Mouse (Mus musculus) heart, postnatal 14 days (tissue): ENCODE results near the gene Ppp1r15b. TPM values are rescaled to one million over a fixed set of nuclear protein-coding genes. Genes with fewer than 3 reads are reported as not detected.

Source experiments
- DNase-seq, 2 experiments: peaks; one replicate each; pipeline ENCODE4 v3.0.0; 2021 to 2022
- intact Hi-C: fragments of 180-260 bp; cut with DNase I; formaldehyde crosslinking; loops from one replicate; pipeline ENCODE4 v1.15.1; 2025
- total RNA-seq, 2 experiments: library from RNA; stranded (reverse); gene quantifications; 2 replicates each; pipeline ENCODE4 v1.2.3; 2021

Ppp1r15b gene
- total RNA-seq, 2 experiments from 2014 or later = 32.2 to 34.6 TPM

DNA sequence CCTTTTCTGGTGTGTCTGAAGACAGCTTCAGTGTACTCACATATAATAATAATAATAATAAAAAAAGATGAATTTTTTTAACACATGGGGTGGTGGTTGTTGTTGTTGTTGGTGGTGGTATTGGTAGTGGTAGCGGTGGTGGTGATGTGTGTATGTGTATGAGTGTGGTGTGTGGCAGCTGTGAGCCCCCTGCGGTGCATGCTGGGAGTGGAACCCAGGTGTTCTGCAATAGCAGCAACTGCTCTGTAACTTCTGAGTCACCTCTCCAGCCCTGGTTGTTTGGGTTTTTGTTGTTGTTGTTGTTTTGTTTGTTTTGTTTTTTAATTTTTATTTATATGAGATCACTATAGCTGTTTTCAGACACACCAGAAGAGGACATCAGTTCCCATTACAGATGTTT lies 19.6 kb downstream of the Ppp1r15b start:
- intact Hi-C loops = no loop called here
- no peak for DNase-seq

GRCm38 (mm10) chr1:133152213-133152612 lies 21.3 kb downstream of the Ppp1r15b start:
- intact Hi-C loops = no loop called here
- no peak for DNase-seq

DNA sequence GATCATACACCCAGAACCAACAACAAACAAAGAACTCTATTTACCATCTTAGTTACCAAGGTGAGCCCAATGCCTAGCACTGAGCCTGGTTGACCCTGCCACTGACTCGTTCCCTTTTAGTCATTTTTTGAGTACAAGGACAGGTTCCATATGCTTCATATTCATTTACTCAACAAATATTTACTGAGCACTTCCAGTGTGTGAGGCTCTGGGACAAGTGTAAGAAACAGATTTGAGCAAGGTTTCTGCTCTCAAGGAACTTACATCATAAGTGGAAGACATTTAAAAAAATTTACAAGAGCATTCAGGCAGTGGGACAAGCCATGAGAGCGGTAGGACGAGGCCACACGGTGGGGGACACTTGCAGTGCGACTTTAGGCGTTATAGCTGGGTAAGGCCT lies 24.3 kb downstream of the Ppp1r15b start:
- no peak for DNase-seq
- intact Hi-C loops = no loop called here

- DNase-seq = peak in 1 of 2 experiments; percentile 57
- intact Hi-C loops = no loop called here
Observed at GRCm38 (mm10) chr1:133159128-133159564, 28.2 kb downstream of the Ppp1r15b start.

DNA sequence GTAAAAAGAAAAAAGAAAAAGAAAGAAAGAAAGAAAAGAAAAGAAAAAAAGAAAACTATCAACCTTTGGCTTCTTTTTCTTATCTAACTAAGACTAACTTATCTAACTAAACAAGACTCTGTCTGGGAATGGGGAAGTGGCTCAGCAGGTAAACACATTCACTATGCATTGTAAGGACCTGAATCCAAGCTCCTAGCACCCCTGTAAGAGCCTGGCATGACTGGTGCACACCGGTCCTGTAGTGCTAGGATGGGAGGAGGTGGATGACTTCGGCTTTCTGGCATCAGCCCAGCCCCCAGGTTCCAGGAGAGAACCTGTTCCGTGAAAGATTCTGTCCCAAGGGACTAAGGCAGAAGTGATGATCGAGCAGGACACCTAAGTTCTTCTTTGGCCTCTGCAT lies 30.6 kb downstream of the Ppp1r15b start:
- intact Hi-C loops = no loop called here
- no peak for DNase-seq

- intact Hi-C loops = no loop called here
- DNase-seq = no peak
Observed at GRCm38 (mm10) chr1:133162046-133162445, 31.1 kb downstream of the Ppp1r15b start.

- intact Hi-C loops = no loop called here
- DNase-seq = no peak
Observed at GRCm38 (mm10) chr1:133162981-133163380, 32.0 kb downstream of the Ppp1r15b start.

GRCm38 (mm10) chr1:133163820-133164431 lies 33.0 kb downstream of the Ppp1r15b start, which contains the start of gene Plekha6:
TSS of gene Plekha6 (plus strand) at chr1:133164210.
- peak; percentile 40 to 43 for DNase-seq

GRCm38 (mm10) chr1:133164591-133165011 lies 33.7 kb downstream of the Ppp1r15b start:
- intact Hi-C loops = no loop called here
- no peak for DNase-seq

More at GRCm38 (mm10) chr1:133163820-133164431, 33.0 kb downstream of the Ppp1r15b start, which contains the start of gene Plekha6:
- intact Hi-C loops = no loop called here

GRCm38 (mm10) chr1:133165111-133165510 lies 34.2 kb downstream of the Ppp1r15b start:
- intact Hi-C loops = no loop called here
- no peak for DNase-seq

DNA sequence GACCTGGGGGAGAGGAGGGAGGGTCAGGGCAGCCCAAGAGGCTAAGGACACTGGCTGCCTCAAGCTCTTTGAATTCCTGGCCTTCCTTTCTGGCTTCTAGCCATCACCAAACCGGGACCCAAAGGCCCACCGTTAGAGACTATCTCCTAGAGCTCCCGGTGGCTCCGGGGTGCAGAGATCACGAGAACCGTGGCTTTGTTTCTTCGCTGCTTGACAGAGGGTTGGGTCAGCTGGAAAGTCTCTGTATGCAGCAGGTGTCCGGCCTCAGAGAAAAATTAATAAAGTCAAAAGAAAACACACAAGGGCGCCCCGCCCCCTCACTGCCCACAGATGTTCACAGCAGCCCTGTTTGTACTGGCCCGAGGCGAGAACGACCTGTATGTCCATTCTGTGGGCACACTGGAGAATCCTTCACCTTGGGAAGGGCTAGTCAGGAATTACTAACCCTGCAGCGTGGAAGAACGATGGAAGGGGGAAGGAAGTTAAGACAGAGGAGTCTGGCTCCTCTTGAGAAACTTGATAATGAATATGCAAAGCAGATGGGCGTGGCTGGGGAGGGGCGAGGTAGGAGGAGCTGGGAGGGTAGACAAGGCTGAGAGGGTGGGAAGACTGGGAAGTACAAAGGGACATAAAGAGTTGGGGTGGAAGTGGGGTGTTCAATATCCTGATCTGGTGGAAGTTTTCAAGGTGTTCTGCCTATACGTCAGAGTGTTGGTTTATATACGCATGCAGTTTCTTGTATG lies 37.5 kb downstream of the Ppp1r15b start:
- DNase-seq = no peak
- intact Hi-C loops = no loop called here

- intact Hi-C loops = no loop called here
- no peak for DNase-seq
Observed at GRCm38 (mm10) chr1:133170196-133170595, 39.3 kb downstream of the Ppp1r15b start.

DNA sequence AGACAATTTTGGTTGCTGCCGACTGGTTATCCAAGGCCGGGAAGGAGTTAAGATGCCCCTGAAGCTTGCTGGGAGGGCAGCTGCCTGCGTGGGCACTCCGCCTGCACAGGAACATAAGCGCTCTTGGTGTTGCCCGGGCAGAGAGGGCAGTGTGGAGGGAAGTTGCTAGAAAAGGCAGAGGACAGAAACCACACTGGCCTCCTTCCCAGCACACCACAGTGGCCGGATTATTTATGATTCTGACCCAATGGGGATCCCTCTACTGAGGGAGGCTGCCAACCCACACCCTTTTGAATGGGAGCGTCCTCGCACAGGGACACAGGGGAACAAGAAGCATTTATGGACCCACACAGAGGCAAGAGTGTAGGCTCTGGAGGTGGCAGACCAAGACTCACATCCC lies 40.4 kb downstream of the Ppp1r15b start:
- DNase-seq = no peak
- intact Hi-C loops = no loop called here

GRCm38 (mm10) chr1:133175150-133175549 lies 44.2 kb downstream of the Ppp1r15b start:
- no peak for DNase-seq
- intact Hi-C loops = loop anchor here (5.0 kb wide), 2 partner anchors 177 to 437 kb away; partner anchors contain the start of genes Ren1 and Snrpe

DNA sequence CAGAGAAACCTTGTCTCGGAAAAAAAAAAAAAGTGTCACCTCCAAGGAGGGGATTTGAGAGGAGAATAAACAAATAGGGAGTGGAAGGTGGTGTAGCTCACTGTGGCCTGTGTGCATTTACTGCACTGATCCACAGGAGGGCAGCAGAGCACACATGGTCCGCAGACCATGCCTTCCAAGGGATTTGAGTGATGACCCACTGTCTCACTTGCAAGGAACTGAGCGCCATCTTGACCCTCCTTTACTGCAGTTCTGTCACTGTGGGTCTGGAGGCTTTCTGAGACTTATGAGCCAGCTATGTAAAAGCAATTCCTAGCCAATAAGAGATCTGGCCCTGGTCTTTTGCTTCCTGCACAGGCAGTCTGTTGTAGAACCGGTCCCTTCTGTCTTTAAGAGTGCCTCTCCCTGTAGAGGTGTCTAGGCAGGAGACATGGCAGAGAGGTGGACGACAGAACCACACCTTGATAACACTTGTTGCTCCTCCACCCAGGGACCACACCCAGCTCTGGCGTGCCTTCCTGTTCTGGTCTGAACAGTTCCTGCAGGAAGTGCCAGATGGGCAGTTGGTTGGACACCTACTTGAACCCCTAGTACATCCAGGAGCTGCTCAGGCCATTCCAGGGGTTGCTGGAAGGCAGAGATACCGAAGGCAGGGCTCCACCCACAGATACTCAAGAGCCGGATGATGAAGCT lies 46.7 kb downstream of the Ppp1r15b start:
- DNase-seq = peak; percentile 73 to 80
- intact Hi-C loops = loop anchor here (1.0 to 5.0 kb wide), 3 partner anchors 129 to 435 kb away; partner anchors contain the start of genes Ren1 and Snrpe

GRCm38 (mm10) chr1:133178732-133179440 lies 47.9 kb downstream of the Ppp1r15b start:
- intact Hi-C loops = loop anchor here (5.0 kb wide), 2 partner anchors 173 to 433 kb away; partner anchors contain the start of genes Ren1 and Snrpe
- peak; percentile 35 to 38 for DNase-seq

GRCm38 (mm10) chr1:133181072-133182015 lies 50.4 kb downstream of the Ppp1r15b start:
- intact Hi-C loops = loop anchor here (1.0 to 5.0 kb wide), 3 partner anchors 46 to 125 kb away; no protein-coding TSS in a partner anchor
- DNase-seq = peak; percentile 80 to 85

DNA sequence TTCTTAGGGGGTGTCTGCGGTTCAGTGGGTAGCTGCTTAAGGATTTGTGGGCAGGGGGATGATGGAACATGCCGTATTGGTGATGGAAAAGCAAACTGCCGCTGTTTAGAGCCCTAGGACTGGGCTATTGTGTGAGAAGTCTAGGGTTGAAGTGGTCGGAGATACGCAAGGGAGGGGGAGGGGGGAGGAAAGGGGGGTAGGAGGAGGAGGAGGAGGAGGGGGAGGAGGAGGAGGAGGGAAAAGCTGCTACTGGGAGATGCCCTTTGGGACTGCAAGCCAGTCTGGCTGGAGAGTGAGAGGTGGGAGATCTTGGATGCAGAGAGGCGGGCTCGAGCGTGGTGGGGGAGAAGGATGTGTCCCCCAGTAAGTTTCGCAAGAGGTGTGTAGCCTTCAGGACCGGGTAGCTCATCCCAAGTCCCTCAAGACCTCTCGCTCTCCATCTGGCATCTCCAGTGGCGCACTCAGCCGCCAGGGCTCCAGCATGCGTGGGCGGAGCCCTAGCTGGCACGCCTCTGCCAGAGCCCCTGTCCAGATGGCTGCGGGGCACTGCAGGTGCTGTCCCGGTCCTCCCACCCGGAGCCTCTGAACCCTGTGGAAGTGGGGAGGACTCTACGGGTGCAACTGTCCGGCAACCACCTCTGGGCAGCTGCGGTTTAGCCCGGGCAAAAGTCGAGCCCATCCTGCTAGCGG lies 51.2 kb downstream of the Ppp1r15b start:
- DNase-seq = peak in 1 of 2 experiments; percentile 59
- intact Hi-C loops = loop anchor here (5.0 kb wide), 2 partner anchors 45 to 85 kb away; no protein-coding TSS in a partner anchor
